ENCODE assay signal across 14 mouse cellular contexts in genomic region chr3:53413959-53414358, GRCm38 (mm10). TPM values are rescaled to one million over a fixed set of nuclear protein-coding genes. Genes with fewer than 3 reads are reported as not detected.
DNase-seq lines count a peak whose midpoint lies in the region; ATAC-seq lines count a peak whose summit lies in the region.
"Had no signal": no experiment of that assay in that cellular context is flagged by ENCODE, and none has a peak within 500 bp of the region (broad histone marks: within the 10 kb centered on the region; RNA-seq: fewer than 3 reads in every experiment).

No protein-coding gene starts in this region.

- H3K9me3 ChIP-seq in kidney, embryonic 16.5 days (ENCODE audit: low read length): no peaks in the 10 kb centered on the region
- H3K9me3 ChIP-seq: midbrain, embryonic 15.5 days had no signal

- H3K36me3 ChIP-seq in kidney, embryonic 16.5 days (ENCODE audit: insufficient read depth, low read length): no peaks in the 10 kb centered on the region
- H3K36me3 ChIP-seq: midbrain, embryonic 15.5 days had no signal

- 57% methylated on average over 3 of the region's 3 CpGs for WGBS in kidney, embryonic 16.5 days

- H3K4me1 ChIP-seq in kidney, embryonic 16.5 days (ENCODE audit: insufficient read depth, low read length): peaks cover 24% of the 10 kb centered on the region
- H3K4me1 ChIP-seq: midbrain, embryonic 15.5 days had no signal

- H3K4me3 ChIP-seq in kidney, embryonic 16.5 days (ENCODE audit: low read length): no peak overlapping the region
- H3K4me3 ChIP-seq: midbrain, embryonic 15.5 days had no signal

- no peaks in the 10 kb centered on the region for H3K27me3 ChIP-seq in kidney, embryonic 16.5 days (ENCODE audit: insufficient read depth, low read length)
- H3K27me3 ChIP-seq: midbrain, embryonic 15.5 days had no signal

- peak; percentile 8 for DNase-seq in gastrocnemius, postnatal 10 days
- DNase-seq in gastrocnemius, adult 8-10 months (ENCODE audit: low spot score in 2 of 2): no peak
- peak; percentile 37 for DNase-seq in kidney, adult 9 months
- peak; percentile 5 for DNase-seq in Muller cell, postnatal 12 days (ENCODE audit: inconsistent ontology term)
- peak; percentile 40 to 49 for DNase-seq in kidney, postnatal 36 days
- DNase-seq in thymus, postnatal 4 days: no peak
- DNase-seq: cerebellum, adult 2 months; thymus, adult 2 months had no signal

- ATAC-seq in kidney, embryonic 16.5 days (ENCODE audit: low FRiP score, low TSS enrichment): no peak
- ATAC-seq in megakaryocyte progenitor cell, adult 5-6 weeks (replicated peaks; ENCODE audit: poor library complexity): no peak
- ATAC-seq: forebrain, embryonic 14.5 days; midbrain, embryonic 15.5 days had no signal

- no peak overlapping the region for H3K27ac ChIP-seq in kidney, embryonic 16.5 days (ENCODE audit: low read length)
- H3K27ac ChIP-seq: midbrain, embryonic 15.5 days had no signal

- H3K4me2 ChIP-seq in kidney, embryonic 16.5 days (replicated peaks; ENCODE audit: low read depth, low read length): no peak overlapping the region
- H3K4me2 ChIP-seq: heart, embryonic 11.5 days; liver, embryonic 11.5 days; midbrain, embryonic 15.5 days had no signal

- no peak overlapping the region for H3K9ac ChIP-seq in kidney, embryonic 16.5 days (replicated peaks; ENCODE audit: low read length)
- H3K9ac ChIP-seq: midbrain, embryonic 15.5 days had no signal

RNA-seq across cellular contexts. Expression of gene Nhlrc3, which starts 49.2 kb away (rescaled TPM):
- total RNA-seq in gastrocnemius, postnatal 10 days (2021): 1 to 10 TPM; 4.1 to 5.2 TPM
- 1 to 10 TPM; 1.5 to 2.9 (median 2.4) TPM for total RNA-seq in gastrocnemius, adult 8-10 months (2022)
- polyA plus RNA-seq in kidney, embryonic 16.5 days (2015; fragmentation: Nextera tagmentation; extraction: Ambion mirVana): 11.5 and 11.9 TPM in 2 replicates
- total RNA-seq in megakaryocyte progenitor cell, adult 5-6 weeks (2015): 5.2 and 6.2 TPM in 2 replicates
- 7.8 and 8.8 TPM in 2 replicates for total RNA-seq in megakaryocyte progenitor cell, adult 5-6 weeks (2017)

RNA-seq across cellular contexts. Expression of gene Proser1, which starts 49.5 kb away (rescaled TPM):
- 10 to 100 TPM in 1 of 2 experiments, 1 to 10 TPM in 1; 9.6 to 11.9 TPM for total RNA-seq in gastrocnemius, postnatal 10 days (2021)
- total RNA-seq in gastrocnemius, adult 8-10 months (2022): 1 to 10 TPM; 4.1 to 6.6 (median 5.1) TPM
- polyA plus RNA-seq in kidney, embryonic 16.5 days (2015; fragmentation: Nextera tagmentation; extraction: Ambion mirVana): 19.6 and 25.0 TPM in 2 replicates
- 27.5 and 32.9 TPM in 2 replicates for total RNA-seq in megakaryocyte progenitor cell, adult 5-6 weeks (2015)
- 7.0 and 7.9 TPM in 2 replicates for total RNA-seq in megakaryocyte progenitor cell, adult 5-6 weeks (2017)

Comparison
In these comparisons a context has a peak if more than half of its experiments do, and no peak if none do; other contexts are left out.
1. DNase-seq: peak in gastrocnemius, postnatal 10 days (single experiment), kidney, adult 9 months (single experiment), Muller cell, postnatal 12 days (single experiment) and kidney, postnatal 36 days (2 of 2); none in gastrocnemius, adult 8-10 months (0 of 2) and thymus, postnatal 4 days (single experiment).